Mouse (Mus musculus) urinary bladder, adult 2 months (tissue): ENCODE results near the gene Vmn1r211. TPM values are rescaled to one million over a fixed set of nuclear protein-coding genes. Genes with fewer than 3 reads are reported as not detected.
"Not testable (repeated sequence)": the region's sequence is repeated elsewhere in the genome, so short reads cannot be mapped to it uniquely, and the experiment has no call there.

ENCODE experiments used
- DNase-seq: peaks from one replicate; pipeline ENCODE4 v3.0.0; 2022; ENCODE audit warnings: low spot score
- polyA plus RNA-seq: library from polyadenylated mRNA; depleted of rRNA; stranded (reverse); fragments of >200 nt; gene quantifications from 2 replicates; pipeline ENCODE4 v1.2.3, GENCODE M21; 2012; rRNA removed

Gene Vmn1r211
- not detected in 2 replicates for polyA plus RNA-seq

DNA sequence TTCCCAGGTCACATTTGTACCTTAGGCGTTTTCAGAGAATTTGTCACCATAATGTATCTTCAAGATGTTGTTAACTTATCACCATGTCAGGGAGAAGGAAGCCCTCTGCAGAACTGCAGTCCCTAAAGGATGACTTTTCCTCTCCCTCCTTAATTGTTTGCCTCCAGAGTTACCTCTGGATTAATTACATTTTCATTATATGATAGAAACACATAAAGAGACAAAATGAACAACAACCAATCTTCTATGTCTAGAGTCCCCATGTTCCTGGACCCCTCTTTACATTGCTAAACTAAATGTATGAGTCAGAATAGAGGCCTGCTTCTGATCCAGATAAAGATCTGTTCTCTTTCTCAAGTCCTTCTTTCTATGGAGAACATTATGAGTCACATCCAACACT, at the start of gene Vmn1r211:
Gene Vmn1r211 (minus strand): TSS at position 101 of the 400 bp plus-strand sequence.
- DNase-seq, result no peak

DNA sequence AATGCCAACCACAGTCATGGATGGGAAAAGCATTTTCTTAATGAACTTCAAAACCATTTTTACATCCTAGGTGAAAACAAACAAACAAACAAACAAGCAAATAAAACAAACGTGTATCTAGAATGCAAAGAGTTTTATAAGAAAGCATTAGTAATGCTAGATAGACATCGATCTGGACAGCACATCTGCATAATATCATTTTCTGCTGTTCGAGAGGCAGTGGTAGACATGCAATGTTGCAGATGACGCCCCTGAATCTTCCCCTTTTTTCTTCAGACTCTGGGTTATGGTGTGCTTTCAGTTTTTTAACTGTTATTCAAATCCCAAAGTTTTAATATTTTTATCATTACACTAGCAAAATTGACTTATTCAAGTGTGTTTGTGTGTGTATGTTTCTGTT, 26.7 kb upstream of the Vmn1r211 start, which contains the start of gene Vmn1r212:
Gene Vmn1r212 (minus strand): TSS at position 101 of the 400 bp plus-strand sequence.
- DNase-seq, result no peak

DNA sequence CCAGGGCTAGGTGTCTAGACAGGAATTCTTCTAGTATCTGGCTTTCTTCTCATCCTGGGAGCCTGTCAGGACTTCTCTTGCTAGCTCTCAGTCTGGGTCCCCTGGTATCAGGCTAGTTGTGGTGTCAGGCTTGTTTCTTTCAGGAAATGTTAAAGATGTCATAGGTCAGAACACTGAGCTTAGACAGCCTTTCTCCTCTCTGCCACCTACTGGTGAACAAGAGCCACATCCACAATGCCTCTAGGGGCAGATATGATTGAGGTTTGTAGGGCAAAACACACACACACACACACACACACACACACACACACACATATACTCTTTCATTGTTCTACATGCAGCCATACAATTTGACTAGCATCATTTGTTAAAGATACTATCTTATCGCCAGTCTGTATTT, 21.9 kb upstream of the Vmn1r211 start:
- no peak for DNase-seq

DNA sequence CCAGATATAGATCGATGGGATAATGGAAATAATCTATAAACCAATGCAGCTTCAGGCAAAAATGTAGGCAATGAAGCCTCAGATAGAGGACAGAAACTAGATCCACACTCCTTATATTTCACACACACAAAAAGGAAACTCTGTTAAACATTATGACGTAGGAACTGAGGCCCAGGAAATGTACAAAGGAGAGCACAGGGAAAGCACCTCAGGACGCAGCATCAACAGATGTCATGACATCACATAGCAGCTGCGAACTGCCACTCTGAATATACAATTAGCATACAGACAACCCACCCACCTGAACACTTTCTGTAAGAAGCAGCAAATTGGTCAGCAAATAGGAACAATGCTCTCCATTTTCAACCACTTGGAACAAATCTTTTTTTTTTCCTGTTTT, 2.6 kb downstream of the Vmn1r211 start:
- DNase-seq, result no peak

DNA sequence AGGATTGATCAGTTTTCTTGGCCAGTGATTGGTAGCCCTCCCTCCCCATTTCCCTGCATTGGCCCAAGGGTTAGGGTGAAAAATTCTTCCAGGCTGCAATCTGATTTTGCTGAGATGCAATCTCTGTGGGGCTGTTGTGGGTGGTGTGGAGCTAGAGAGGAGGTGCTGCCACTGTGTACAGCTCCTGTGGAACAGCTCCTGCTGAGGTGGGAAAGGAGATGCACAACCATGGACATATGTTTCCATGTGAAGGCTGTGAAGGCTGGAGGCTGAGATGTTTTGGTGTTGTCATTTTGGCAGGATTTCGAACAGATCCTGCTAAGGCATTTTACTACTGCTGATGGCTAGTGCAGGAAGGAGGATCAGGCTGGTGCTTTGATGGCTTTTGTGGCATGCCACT, 10.6 kb downstream of the Vmn1r211 start:
- no peak for DNase-seq

DNA sequence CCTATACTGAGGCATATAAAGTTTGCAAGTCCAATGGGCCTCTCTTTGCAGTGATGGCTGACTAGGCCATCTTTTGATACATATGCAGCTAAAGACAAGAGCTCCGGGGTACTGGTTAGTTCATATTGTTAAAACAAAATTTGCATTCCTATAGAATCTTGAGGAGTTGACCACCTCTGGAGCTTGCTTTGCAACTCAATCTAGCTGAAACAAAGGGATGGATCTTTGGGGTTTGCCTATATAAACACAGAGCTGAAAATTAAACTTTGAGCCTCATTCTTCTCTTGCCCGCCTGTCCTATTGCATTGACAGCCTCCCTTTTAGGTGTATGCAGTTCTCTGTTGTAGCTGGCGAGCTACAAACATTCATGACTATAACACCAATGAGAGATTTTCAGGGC, 13.1 kb downstream of the Vmn1r211 start:
- DNase-seq, result not testable (repeated sequence)

DNA sequence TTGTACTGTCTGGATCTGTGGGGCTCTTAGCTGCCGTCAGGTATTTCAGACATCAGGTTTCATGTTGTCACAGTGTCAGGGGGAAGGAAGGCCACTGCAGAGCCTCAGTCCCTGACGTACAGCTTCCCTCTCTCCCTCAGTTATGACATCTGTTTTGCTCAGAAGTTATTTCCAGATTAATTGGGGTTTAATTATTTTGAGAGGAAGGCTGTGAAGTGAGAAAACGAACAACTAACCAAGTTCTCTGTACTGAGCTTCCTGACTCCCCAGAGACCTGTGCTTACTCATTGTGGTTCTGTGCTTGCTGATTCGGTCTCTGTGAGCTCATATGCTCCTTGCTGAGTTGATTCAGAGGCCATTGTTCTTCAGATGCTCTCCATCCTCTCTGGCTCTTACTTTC, 26.1 kb downstream of the Vmn1r211 start, which contains the start of gene Vmn1r210:
Gene Vmn1r210 (minus strand): TSS at position 101 of the 400 bp plus-strand sequence.
- no peak for DNase-seq

DNA sequence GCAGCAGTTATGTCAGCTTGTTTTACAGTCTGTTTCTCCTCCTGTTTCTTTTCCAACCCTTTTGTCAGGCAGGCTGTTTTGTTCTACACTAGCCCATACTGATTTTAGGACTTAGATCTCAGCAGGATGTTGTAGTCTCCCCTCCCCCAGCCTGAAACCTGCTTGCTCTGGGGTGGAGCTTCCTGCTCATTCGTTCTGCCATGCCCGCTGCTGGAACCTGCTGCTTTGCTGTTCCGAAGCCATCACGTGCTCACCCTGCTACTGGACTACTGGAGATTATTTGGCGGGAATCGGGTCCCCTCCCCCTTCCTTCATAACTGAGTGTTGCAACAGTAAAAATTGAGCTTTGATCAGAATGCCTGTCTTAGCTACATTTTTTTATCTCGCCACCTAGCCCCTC, 28.0 kb downstream of the Vmn1r211 start:
- not testable (repeated sequence) for DNase-seq

DNA sequence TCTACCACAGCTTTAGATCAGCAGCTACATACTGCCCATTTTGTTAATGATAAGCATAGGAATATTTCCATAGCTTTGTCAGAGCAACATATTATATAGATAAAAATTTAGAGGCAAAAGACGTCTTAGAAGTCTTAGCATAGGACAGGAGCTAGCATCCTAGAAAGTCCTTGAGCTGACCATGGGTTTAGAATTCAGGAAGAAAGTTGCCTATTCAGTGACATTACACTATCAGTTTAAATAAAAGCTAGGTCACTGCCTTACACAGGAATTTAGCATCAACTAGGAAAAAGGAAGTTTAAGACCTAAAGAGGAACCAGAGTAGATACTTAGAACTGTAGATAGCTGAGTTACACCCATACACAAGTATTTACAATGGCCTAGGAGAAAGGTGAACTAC, 35.8 kb downstream of the Vmn1r211 start:
- not testable (repeated sequence) for DNase-seq

DNA sequence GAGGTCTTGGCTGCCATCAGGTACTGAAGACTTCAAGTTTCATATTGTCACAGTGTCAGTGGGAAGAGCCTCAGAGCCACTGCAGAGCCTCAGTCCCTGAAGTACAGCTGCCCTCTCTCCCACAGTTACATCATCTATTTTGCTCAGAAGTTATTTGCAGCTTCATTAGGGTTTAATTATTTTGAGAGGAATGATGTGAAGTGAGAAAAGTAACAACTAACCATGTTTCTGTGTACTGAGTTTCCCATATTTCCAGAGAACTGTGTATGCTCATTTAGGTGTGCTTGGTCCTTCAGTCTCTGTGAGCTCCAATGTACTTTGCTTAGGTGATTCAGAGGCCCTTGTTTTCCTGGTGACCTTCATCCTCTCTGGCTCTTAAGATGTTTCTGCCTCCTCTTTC, 47.8 kb downstream of the Vmn1r211 start, which contains the start of gene Vmn1r209:
Gene Vmn1r209 (minus strand): TSS at position 101 of the 400 bp plus-strand sequence.
- DNase-seq, result not testable (repeated sequence)

Other genes with a start within 250 kb of the Vmn1r211 start
- gene Vmn1r206, start 233.3 kb downstream of the Vmn1r211 start, polyA plus RNA-seq, result not detected in 2 replicates
- gene Vmn1r207-ps, start 127.9 kb downstream of the Vmn1r211 start, polyA plus RNA-seq, result not detected in 2 replicates
- not detected in 2 replicates for gene Vmn1r208, start 80.2 kb downstream of the Vmn1r211 start, polyA plus RNA-seq
- not detected in 2 replicates for gene Vmn1r209, start 47.9 kb downstream of the Vmn1r211 start, polyA plus RNA-seq
- not detected in 2 replicates for gene Vmn1r210, start 26.2 kb downstream of the Vmn1r211 start, polyA plus RNA-seq
- gene Vmn1r212, start 26.6 kb upstream of the Vmn1r211 start, polyA plus RNA-seq, result not detected in 2 replicates
- gene Vmn1r213, start 150.1 kb upstream of the Vmn1r211 start, polyA plus RNA-seq, result not detected in 2 replicates
- gene Vmn1r214, start 172.9 kb upstream of the Vmn1r211 start, polyA plus RNA-seq, result not detected in 2 replicates
- gene Vmn1r215, start 210.5 kb upstream of the Vmn1r211 start, polyA plus RNA-seq, result not detected in 2 replicates